Mouse (Mus musculus) CD4-positive helper T cell, adult 2 months (primary cell): ENCODE data around the gene 2010111I01Rik.
"Not testable (repeated sequence)": the region's sequence is repeated elsewhere in the genome, so short reads cannot be mapped to it uniquely, and the experiment has no call there.

Experiments
- DNase-seq: peaks from one replicate; pipeline ENCODE4 v3.0.0-alpha.2; 2012; ENCODE audit warnings: low read depth, missing footprints, low spot score

Gene 2010111I01Rik

GRCm38 (mm10) chr13:63337239-63337960, 372.7 kb downstream of the 2010111I01Rik start:
- DNase-seq, result no peak

GRCm38 (mm10) chr13:63339946-63340345, 375.3 kb downstream of the 2010111I01Rik start:
- DNase-seq, result no peak

GRCm38 (mm10) chr13:63342781-63343180, 378.1 kb downstream of the 2010111I01Rik start:
- DNase-seq, result no peak

DNA sequence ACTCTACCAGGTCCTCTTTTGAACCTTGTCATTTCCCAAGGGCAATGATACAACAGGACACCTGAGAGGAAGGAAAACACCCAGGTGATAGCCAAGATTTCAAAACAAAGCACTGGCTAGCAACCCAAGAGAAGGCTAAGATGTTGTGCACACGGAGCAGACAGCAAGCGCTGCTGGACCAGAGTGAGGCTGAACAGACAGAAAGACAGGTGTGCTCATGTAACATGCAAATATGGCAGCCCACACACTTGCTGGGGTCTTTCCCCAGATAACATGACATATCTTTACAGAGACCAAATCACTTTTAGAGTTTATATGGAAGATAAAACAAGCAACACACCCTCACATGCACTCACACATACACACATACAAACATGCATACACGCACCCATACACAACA, 379.8 kb downstream of the 2010111I01Rik start:
- DNase-seq, result no peak

- no peak for DNase-seq
These were observed 381.0 kb downstream of the 2010111I01Rik start for GRCm38 (mm10) chr13:63345476-63346225.

GRCm38 (mm10) chr13:63347639-63348038, 382.9 kb downstream of the 2010111I01Rik start:
- DNase-seq, result no peak

DNA sequence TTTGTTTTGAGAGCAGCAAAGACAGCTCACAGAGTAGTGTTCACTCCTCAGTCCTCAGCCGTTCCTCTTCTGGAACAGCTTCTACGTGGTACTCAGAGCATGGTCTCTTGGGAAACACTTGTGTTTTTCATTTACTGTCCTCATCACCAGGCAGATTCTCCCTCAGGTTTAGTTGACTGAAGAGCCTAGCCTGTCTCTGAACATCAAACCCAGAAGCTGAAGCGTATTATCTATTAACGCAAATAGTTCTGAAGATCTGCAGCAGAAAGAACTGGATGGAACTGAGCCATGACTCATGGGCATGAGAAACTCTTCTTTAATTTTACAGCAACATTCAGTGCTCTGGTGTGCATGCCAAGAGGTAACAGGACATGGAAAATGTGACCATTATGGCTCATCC, 385.4 kb downstream of the 2010111I01Rik start:
- no peak for DNase-seq

- DNase-seq, result not testable (repeated sequence)
These were observed 388.6 kb downstream of the 2010111I01Rik start for GRCm38 (mm10) chr13:63353312-63353711.

GRCm38 (mm10) chr13:63356101-63356500, 391.4 kb downstream of the 2010111I01Rik start:
- DNase-seq, result no peak

DNA sequence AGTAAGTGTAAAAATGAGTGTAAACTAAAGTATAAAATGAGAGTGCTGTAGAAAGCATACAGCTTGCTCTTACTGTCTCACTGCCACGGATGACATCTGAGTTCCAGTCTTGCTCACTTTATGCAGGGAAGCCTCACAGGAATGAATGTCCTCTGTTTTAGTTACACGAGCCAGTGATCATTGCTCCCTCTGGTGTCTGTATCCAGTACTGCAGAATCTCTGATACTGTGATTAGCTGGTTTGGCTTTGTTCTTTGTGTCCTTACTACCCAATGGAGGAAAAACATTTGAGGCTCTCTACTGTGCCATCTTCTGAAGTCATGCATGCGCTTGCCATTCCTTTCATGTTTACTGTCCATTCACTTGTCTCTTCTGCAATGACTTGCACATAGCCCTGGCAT, 391.9 kb downstream of the 2010111I01Rik start:
- peak; percentile 54 for DNase-seq

DNA sequence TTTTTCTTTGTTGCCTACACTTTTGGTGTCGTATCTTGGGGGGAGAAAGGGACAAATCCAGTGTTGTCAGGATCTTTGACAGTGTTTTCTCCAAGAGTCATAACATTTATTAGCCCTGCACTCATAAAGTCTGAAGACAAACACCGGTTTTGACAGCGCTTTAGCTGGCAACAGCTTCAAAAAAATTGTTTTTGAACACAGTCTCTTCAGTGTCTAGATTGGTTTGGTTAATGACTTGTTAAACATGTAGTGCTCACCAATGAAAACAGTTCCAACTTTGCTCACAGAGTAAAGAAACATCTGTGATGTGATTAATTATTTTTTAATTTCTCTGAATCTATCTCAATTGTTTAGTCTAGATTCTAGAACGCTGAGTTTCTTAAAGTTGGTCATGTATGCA, 394.7 kb downstream of the 2010111I01Rik start:
- no peak for DNase-seq

DNA sequence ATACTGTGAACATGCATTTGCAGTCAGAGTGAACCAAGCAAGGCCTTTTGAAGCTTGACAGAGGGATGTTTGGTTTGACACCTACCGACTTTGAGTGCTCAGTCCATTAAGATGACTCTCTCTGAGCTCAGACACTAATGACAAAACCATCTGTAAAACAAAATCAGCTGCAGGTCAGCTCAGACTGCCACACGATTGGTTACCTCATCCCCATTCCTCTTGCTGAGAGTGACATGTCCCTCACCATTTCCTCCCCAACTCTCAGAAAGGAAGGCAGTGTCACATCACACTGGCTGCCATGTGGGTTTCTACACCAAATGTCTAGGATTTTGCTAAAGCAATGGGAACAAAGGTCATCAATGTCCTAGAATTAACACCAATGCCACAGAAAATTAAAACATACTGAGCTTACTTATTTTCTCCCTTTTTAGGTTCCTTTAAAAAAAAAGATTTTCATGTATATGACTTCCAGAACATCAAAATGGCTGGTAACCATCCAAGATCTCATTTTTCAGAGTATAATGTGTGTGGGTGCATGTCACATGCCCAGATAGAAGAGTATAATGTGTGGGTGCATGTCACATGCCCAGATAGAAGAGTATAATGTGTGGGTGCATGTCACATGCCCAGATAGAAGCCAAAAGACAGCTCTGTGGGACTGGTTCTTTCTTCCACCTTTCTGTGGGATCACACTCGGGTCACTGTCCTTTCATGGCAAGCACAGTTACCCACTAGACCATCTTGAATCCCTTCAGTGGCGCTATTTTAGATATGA, 395.6 kb downstream of the 2010111I01Rik start:
- no peak for DNase-seq

DNA sequence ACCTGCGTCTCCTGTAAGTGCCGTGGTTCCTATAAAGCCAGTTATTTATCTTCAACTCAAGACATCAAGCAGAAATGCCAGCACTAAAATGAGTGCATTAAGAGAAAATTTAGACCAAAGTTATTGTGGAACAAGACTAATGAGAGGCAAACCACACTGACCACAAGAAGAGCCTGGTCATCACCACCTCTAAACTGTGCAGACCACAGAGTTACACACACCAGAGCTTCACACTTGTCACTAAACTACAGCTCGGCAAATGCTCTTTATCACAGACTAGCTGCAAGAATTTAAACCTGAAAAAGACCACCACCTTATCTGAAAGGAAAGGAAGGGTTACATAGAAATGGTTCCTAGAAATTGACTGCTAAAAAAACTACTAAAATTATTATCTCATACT, 397.1 kb downstream of the 2010111I01Rik start:
- no peak for DNase-seq

GRCm38 (mm10) chr13:63373460-63374166, 408.9 kb downstream of the 2010111I01Rik start:
- DNase-seq, result no peak
